Mouse (Mus musculus) heart, postnatal 0 days (tissue): ENCODE data around the gene Tpp1.

Experiments used
- CTCF ChIP-seq: IDR thresholded peaks from 2 replicates; pipeline ENCODE4 v1.5.1; 2016; ENCODE audit warnings: antibody characterized with exemption, control low read depth, low read depth
- EP300 ChIP-seq: IDR thresholded peaks from 2 replicates; pipeline ENCODE4 v1.6.1; 2016; ENCODE audit warnings: antibody characterized with exemption, low read depth

DNA sequence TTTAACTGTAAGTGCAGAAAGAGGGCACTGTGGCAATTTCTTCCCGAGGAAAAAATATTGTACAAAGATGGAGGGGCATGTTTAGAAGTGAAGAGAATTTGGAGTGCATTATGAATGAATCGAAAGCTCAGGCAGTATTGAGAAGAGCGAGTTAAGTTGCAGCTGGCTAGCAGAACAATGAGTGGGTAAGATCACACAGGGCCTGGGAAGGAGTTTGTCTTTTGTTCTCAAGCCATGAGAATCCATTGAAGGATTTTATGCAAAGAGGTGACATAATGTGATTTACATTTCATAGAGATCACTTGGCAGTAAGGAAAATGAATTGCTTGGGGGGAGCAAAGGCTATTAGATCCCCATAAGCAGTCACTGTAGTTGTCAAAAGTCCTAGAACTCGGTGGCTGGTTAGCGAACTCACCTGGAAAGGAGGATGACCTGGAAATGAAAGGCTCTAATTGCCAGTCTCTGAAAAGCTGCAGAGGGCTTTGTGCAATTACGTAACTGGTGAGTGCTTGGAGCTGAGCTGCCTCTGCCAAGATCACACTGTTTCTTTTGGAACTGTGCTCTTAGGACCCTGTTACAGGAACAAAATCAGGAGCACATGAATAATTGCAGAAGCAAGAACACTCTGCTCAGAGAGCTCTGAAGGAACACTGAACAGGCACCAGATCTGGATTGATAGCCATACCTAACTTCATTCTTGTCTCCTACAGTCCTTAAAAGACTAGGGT, 23.2 kb downstream of the Tpp1 start:
- no peak for TF ChIP-seq CTCF
- no peak for TF ChIP-seq EP300
